Mouse (Mus musculus) MEL (cell line): ENCODE results near the gene Rpl18. TPM values are rescaled to one million over a fixed set of nuclear protein-coding genes. Genes with fewer than 3 reads are reported as not detected.

Source experiments
- DNase-seq: peaks from one replicate; pipeline ENCODE4 v3.0.0; 2011; ENCODE audit warnings: low read depth, low spot score
- H3K27ac ChIP-seq: 2 replicates; pipeline ENCODE4 v1.5.1; 2012; ENCODE audit warnings: low read depth, mild to moderate bottlenecking, control low read depth, low read length, moderate library complexity; ENCODE audit not compliant: control insufficient read depth
- H3K27me3 ChIP-seq, 2 experiments: fragments of 150-350 bp in 1 of 2; sonication (generic) in 1 of 2; 2 replicates each; pipeline ENCODE4 v1.6.1; 2012; ENCODE audit warnings: low read length in 2 of 2, mild to moderate bottlenecking in 2 of 2, improper control_type of control experiment in 1 of 2, moderate library complexity in 1 of 2; ENCODE audit not compliant: insufficient read depth in 2 of 2, control insufficient read depth in 1 of 2
- H3K36me3 ChIP-seq, 2 experiments: 2 replicates each; pipeline ENCODE4 v1.6.1; 2012 to 2014; ENCODE audit warnings: low read length in 2 of 2, improper control_type of control experiment in 1 of 2, inconsistent platforms in 1 of 2, mild to moderate bottlenecking in 1 of 2; ENCODE audit not compliant: insufficient read depth in 2 of 2, control insufficient read depth in 1 of 2
- H3K4me1 ChIP-seq, 2 experiments: fragments of 150-350 bp in 1 of 2; sonication (generic) in 1 of 2; 2 replicates each; pipeline ENCODE4 v1.6.1; 2012; ENCODE audit warnings: low read length in 2 of 2, improper control_type of control experiment in 1 of 2, mild to moderate bottlenecking in 1 of 2; ENCODE audit not compliant: insufficient read depth in 2 of 2, control insufficient read depth in 1 of 2
- H3K4me3 ChIP-seq, 2 experiments: fragments of 150-350 bp in 1 of 2; sonication (generic) in 1 of 2; 2 replicates each; pipeline ENCODE4 v1.5.1; 2012; ENCODE audit warnings: low read depth in 2 of 2, low read length in 2 of 2, mild to moderate bottlenecking in 2 of 2, moderate library complexity in 2 of 2, control low read depth in 1 of 2, improper control_type of control experiment in 1 of 2; ENCODE audit not compliant: control insufficient read depth in 1 of 2, insufficient read depth in 1 of 2
- H3K79me2 ChIP-seq: 2 replicates; pipeline ENCODE4 v1.6.1; 2012; ENCODE audit warnings: mild to moderate bottlenecking, low read length, moderate library complexity; ENCODE audit not compliant: control insufficient read depth, poor library complexity, insufficient read depth
- H3K9ac ChIP-seq: 2 replicates; pipeline ENCODE4 v1.6.1; 2012; ENCODE audit warnings: low read depth, mild to moderate bottlenecking, control low read depth, low read length, moderate library complexity; ENCODE audit not compliant: control insufficient read depth, poor library complexity, severe bottlenecking
- H3K9me3 ChIP-seq: fragments of 150-350 bp; sonication (generic); replicated peaks from 2 replicates; pipeline ENCODE4 v1.6.1; 2012; ENCODE audit warnings: mild to moderate bottlenecking, low read length, improper control_type of control experiment, moderate library complexity; ENCODE audit not compliant: insufficient read depth
- BHLHE40 ChIP-seq: IDR thresholded peaks from 2 replicates; pipeline ENCODE4 v1.6.1; 2012; ENCODE audit warnings: low read depth, mild to moderate bottlenecking, inconsistent platforms, low read length, improper control_type of control experiment, borderline replicate concordance
- CHD1 ChIP-seq: IDR thresholded peaks from 2 replicates; pipeline ENCODE4 v1.6.1; 2012; ENCODE audit warnings: low read depth, mild to moderate bottlenecking, inconsistent platforms, low read length, improper control_type of control experiment
- E2F4 ChIP-seq: IDR thresholded peaks from 2 replicates; pipeline ENCODE4 v1.6.1; 2011; ENCODE audit warnings: low read depth, low read length, improper control_type of control experiment, borderline replicate concordance
- ELF1 ChIP-seq: IDR thresholded peaks from 2 replicates; pipeline ENCODE4 v1.6.1; 2014; ENCODE audit warnings: low read depth, mild to moderate bottlenecking, inconsistent platforms, low read length, improper control_type of control experiment, moderate library complexity
- EP300 ChIP-seq, 2 experiments: IDR thresholded peaks; 2 replicates each; pipeline ENCODE4 v1.6.1; 2011; ENCODE audit warnings: improper control_type of control experiment in 2 of 2, low read length in 2 of 2, low read depth in 1 of 2, mild to moderate bottlenecking in 1 of 2
- GABPA ChIP-seq: IDR thresholded peaks from 2 replicates; pipeline ENCODE4 v1.6.1; 2012; ENCODE audit warnings: low read depth, mild to moderate bottlenecking, inconsistent platforms, low read length, improper control_type of control experiment, moderate library complexity
- HCFC1 ChIP-seq: IDR thresholded peaks from 2 replicates; pipeline ENCODE4 v1.6.1; 2012; ENCODE audit warnings: low read depth, mild to moderate bottlenecking, inconsistent platforms, low read length, improper control_type of control experiment, moderate library complexity
- JUND ChIP-seq: IDR thresholded peaks from 2 replicates; pipeline ENCODE4 v1.6.1; 2011; ENCODE audit warnings: low read depth, mild to moderate bottlenecking, improper control_type of control experiment, low read length
- MAZ ChIP-seq: IDR thresholded peaks from 2 replicates; pipeline ENCODE4 v1.6.1; 2012; ENCODE audit warnings: low read depth, mild to moderate bottlenecking, inconsistent platforms, low read length, improper control_type of control experiment
- MYC ChIP-seq: IDR thresholded peaks from 2 replicates; pipeline ENCODE4 v1.6.1; 2011; ENCODE audit warnings: low read depth, mild to moderate bottlenecking, low read length, improper control_type of control experiment, moderate library complexity
- NELFE ChIP-seq: IDR thresholded peaks from 2 replicates; pipeline ENCODE4 v1.6.1; 2011; ENCODE audit warnings: low read depth, low read length, improper control_type of control experiment
- NRF1 ChIP-seq: IDR thresholded peaks from 2 replicates; pipeline ENCODE4 v1.6.1; 2014; ENCODE audit warnings: low read depth, mild to moderate bottlenecking, inconsistent platforms, low read length, improper control_type of control experiment, moderate library complexity; ENCODE audit not compliant: poor library complexity, insufficient read depth, severe bottlenecking
- POLR2AphosphoS5 ChIP-seq: IDR thresholded peaks from 2 replicates; pipeline ENCODE4 v1.6.1; 2012; ENCODE audit warnings: low read depth, borderline replicate concordance, mild to moderate bottlenecking, inconsistent platforms, low read length, moderate library complexity, mixed read lengths
- RAD21 ChIP-seq: IDR thresholded peaks from 2 replicates; pipeline ENCODE4 v1.6.1; 2011; ENCODE audit warnings: mild to moderate bottlenecking, low read depth, low read length, improper control_type of control experiment
- SIN3A ChIP-seq: IDR thresholded peaks from 2 replicates; pipeline ENCODE4 v1.6.1; 2012; ENCODE audit warnings: low read length, improper control_type of control experiment, inconsistent platforms
- UBTF ChIP-seq: IDR thresholded peaks from 2 replicates; pipeline ENCODE4 v1.6.1; 2012; ENCODE audit warnings: low read depth, mild to moderate bottlenecking, inconsistent platforms, low read length, improper control_type of control experiment, moderate library complexity, borderline replicate concordance; ENCODE audit not compliant: insufficient read depth
- USF1 ChIP-seq: IDR thresholded peaks from 2 replicates; pipeline ENCODE4 v1.6.1; 2014; ENCODE audit warnings: low read depth, mild to moderate bottlenecking, inconsistent platforms, low read length, improper control_type of control experiment, moderate library complexity
- USF2 ChIP-seq, 2 experiments: IDR thresholded peaks; 2 replicates each; pipeline ENCODE4 v1.6.1; 2011 to 2012; ENCODE audit warnings: improper control_type of control experiment in 2 of 2, low read length in 2 of 2, borderline replicate concordance in 1 of 2, inconsistent platforms in 1 of 2, low read depth in 1 of 2, mild to moderate bottlenecking in 1 of 2; ENCODE audit not compliant: insufficient read depth in 1 of 2
- ZKSCAN1 ChIP-seq: IDR thresholded peaks from 2 replicates; pipeline ENCODE4 v1.6.1; 2012; ENCODE audit warnings: low read depth, mild to moderate bottlenecking, inconsistent platforms, low read length, improper control_type of control experiment, moderate library complexity
- ZMIZ1 ChIP-seq: IDR thresholded peaks from 2 replicates; pipeline ENCODE4 v1.6.1; 2012; ENCODE audit warnings: low read depth, mild to moderate bottlenecking, inconsistent platforms, low read length, improper control_type of control experiment, moderate library complexity
- ZNF384 ChIP-seq: IDR thresholded peaks from 2 replicates; pipeline ENCODE4 v1.6.1; 2012; ENCODE audit warnings: low read depth, mild to moderate bottlenecking, inconsistent platforms, low read length, improper control_type of control experiment
- polyA plus RNA-seq, 2 experiments: library from polyadenylated mRNA; stranded (reverse) in 1 of 2; unstranded in 1 of 2; fragments of >175 nt in 1 of 2; fragments of >200 nt in 1 of 2; gene quantifications; 2 replicates each; pipeline versions ENCODE4 v1.2.1 to v1.2.4; 2012; ENCODE audit warnings: low replicate concordance in 2 of 2, low read depth in 1 of 2; ENCODE audit not compliant: insufficient read length in 2 of 2, insufficient read depth in 1 of 2, missing spikeins in 1 of 2
- total RNA-seq: library from RNA; depleted of rRNA; stranded (reverse); fragments of 300-350 nt; gene quantifications from 2 replicates; pipeline ENCODE4 v1.2.3, GENCODE M21; 2012

Rpl18 gene
- total and polyA plus RNA-seq, 3 experiments = 3,544 to 3,724 TPM; not detected in 1

- TF ChIP-seq USF2 (IDR thresholded peaks at IDR 0.05; ENCODE audit: borderline replicate concordance in 1 of 2, insufficient read depth in 1 of 2, low read depth in 1 of 2, low read length in 2 of 2) = no peak; a peak in 1 of 4 replicates
- TF ChIP-seq CHD1 = no peak
- TF ChIP-seq EP300 (IDR thresholded peaks at IDR 0.05; ENCODE audit: low read depth in 1 of 2, low read length in 2 of 2) = no peak; a peak in 1 of 4 replicates
- peak; percentile 87 for TF ChIP-seq USF1
- TF ChIP-seq ZKSCAN1 = no peak
- no peak for TF ChIP-seq GABPA
- TF ChIP-seq E2F4 = peak; percentile 77; the same call in 1 of the 2 replicates
- no peak for TF ChIP-seq UBTF
- peak; percentile 83 for TF ChIP-seq BHLHE40
- no peak for TF ChIP-seq JUND
- TF ChIP-seq HCFC1 = peak; percentile 81
- no peak; the same call in 1 of the 2 replicates for TF ChIP-seq ELF1
- peak; percentile 97 for TF ChIP-seq SIN3A
- TF ChIP-seq, all 39 proteins: peak for 17
These were observed 10.4 kb upstream of the Rpl18 start, which contains the start of gene Dbp (continued) for GRCm38 (mm10) chr7:45704730-45705442.

GRCm38 (mm10) chr7:45705443-45705864 is 9.8 kb upstream of the Rpl18 start:
- peak overlapping the region; percentile 98 for H3K9ac ChIP-seq
- no peaks in the 10 kb centered on the region for H3K27me3 ChIP-seq
- DNase-seq = no peak
- H3K27ac ChIP-seq = peak overlapping the region; percentile 73
- H3K36me3 ChIP-seq = peaks cover 0 to 5% of the 10 kb centered on the region in 2 experiments; a peak in 2 of 4 replicates
- no peaks in the 10 kb centered on the region for H3K9me3 ChIP-seq
- H3K4me3 ChIP-seq = peak overlapping the region; percentile 82 to 85
- H3K79me2 ChIP-seq = peaks cover 7% of the 10 kb centered on the region
- peaks cover 0 to 14% of the 10 kb centered on the region in 2 experiments; a peak in 1 of 4 replicates for H3K4me1 ChIP-seq
- TF ChIP-seq ZMIZ1 = no peak
- TF ChIP-seq EP300 (IDR thresholded peaks at IDR 0.05; ENCODE audit: low read depth in 1 of 2, low read length in 2 of 2) = no peak
- peak; percentile 25; the same call in 1 of the 2 replicates for TF ChIP-seq MAZ
- TF ChIP-seq ZKSCAN1 = no peak
- no peak for TF ChIP-seq RAD21
- no peak for TF ChIP-seq POLR2AphosphoS5
- no peak for TF ChIP-seq GABPA
- no peak for TF ChIP-seq ZNF384
- TF ChIP-seq MYC = no peak
- TF ChIP-seq UBTF = no peak
- 0 out of 2 replicates have a peak, but pooled peaks have one; percentile 23 for TF ChIP-seq NELFE
- no peak for TF ChIP-seq NRF1
- no peak for TF ChIP-seq E2F4
